Mouse (Mus musculus) limb, embryonic 12.5 days (tissue): Measurements from ENCODE around the gene Riox2. TPM values are rescaled to one million over a fixed set of nuclear protein-coding genes. Genes with fewer than 3 reads are reported as not detected.

ENCODE experiments used
- ATAC-seq: fragments of 200-750 bp; cut with Nextera tagmentation; 2 replicates; pipeline ENCODE4 v1.8.0; 2017; ENCODE audit warnings: low read depth, moderate TSS enrichment; ENCODE audit not compliant: insufficient number of reproducible peaks, insufficient read depth, low FRiP score, low TSS enrichment
- H3K27ac ChIP-seq: fragments of 300-500 bp; sonication (generic); 2 replicates; pipeline ENCODE4 v1.5.1; 2016; ENCODE audit warnings: mild to moderate bottlenecking, moderate library complexity
- H3K27me3 ChIP-seq: fragments of 300-500 bp; sonication (generic); 2 replicates; pipeline ENCODE4 v1.6.1; 2016; ENCODE audit warnings: mild to moderate bottlenecking, moderate library complexity
- H3K36me3 ChIP-seq: fragments of 300-500 bp; sonication (generic); 2 replicates; pipeline ENCODE4 v1.6.1; 2016; ENCODE audit warnings: mild to moderate bottlenecking, moderate library complexity
- H3K4me1 ChIP-seq: fragments of 300-500 bp; sonication (generic); replicated peaks from 2 replicates; pipeline ENCODE4 v1.6.1; 2016
- H3K4me2 ChIP-seq: fragments of 300-500 bp; sonication (generic); 2 replicates; pipeline ENCODE4 v1.6.1; 2016; ENCODE audit warnings: mild to moderate bottlenecking, moderate library complexity
- H3K4me3 ChIP-seq: fragments of 300-500 bp; sonication (generic); replicated peaks from 2 replicates; pipeline ENCODE4 v1.5.1; 2016; ENCODE audit warnings: mild to moderate bottlenecking
- H3K9ac ChIP-seq: fragments of 300-500 bp; sonication (generic); replicated peaks from 2 replicates; pipeline ENCODE4 v1.6.1; 2016; ENCODE audit warnings: mild to moderate bottlenecking, moderate library complexity
- H3K9me3 ChIP-seq: fragments of 300-500 bp; sonication (generic); 2 replicates; pipeline ENCODE4 v1.6.1; 2016; ENCODE audit warnings: mild to moderate bottlenecking, moderate library complexity
- WGBS: fragments of 180-500 bp; shearing (Covaris S2); methylation state at CpG from one replicate; pipeline ENCODE4 v1.1.7; 2016; 5-methylcytosine and 5-hydroxymethylcytosine counted together
- polyA plus RNA-seq: library from polyadenylated mRNA; unstranded; fragments of >200 nt; fragmentation: Nextera tagmentation; extraction: Ambion mirVana; gene quantifications from 2 replicates; pipeline ENCODE4 v1.2.1, GENCODE M21; 2016

Riox2 gene
- polyA plus RNA-seq, 1 experiment from 2014 or later, result 29.8 TPM

- Histone ChIP-seq H3K27ac (no peak overlapping the region), H3K27me3 (no peaks in the 10 kb centered on the region), H3K4me1 (peaks cover 10% of the 10 kb centered on the region), H3K4me2 (peak overlapping the region; percentile 15), H3K36me3 (peaks cover 8% of the 10 kb centered on the region; the same call in 1 of the 2 replicates), H3K9ac (no peak overlapping the region), H3K9me3 (no peaks in the 10 kb centered on the region), H3K4me3 (no peak overlapping the region)
- ATAC-seq, result peak; percentile 81
- WGBS, result 28% methylated on average over 15 of the region's 15 CpGs
These were observed 46.1 kb downstream of the Riox2 start for GRCm38 (mm10) chr16:59517447-59518219.

DNA sequence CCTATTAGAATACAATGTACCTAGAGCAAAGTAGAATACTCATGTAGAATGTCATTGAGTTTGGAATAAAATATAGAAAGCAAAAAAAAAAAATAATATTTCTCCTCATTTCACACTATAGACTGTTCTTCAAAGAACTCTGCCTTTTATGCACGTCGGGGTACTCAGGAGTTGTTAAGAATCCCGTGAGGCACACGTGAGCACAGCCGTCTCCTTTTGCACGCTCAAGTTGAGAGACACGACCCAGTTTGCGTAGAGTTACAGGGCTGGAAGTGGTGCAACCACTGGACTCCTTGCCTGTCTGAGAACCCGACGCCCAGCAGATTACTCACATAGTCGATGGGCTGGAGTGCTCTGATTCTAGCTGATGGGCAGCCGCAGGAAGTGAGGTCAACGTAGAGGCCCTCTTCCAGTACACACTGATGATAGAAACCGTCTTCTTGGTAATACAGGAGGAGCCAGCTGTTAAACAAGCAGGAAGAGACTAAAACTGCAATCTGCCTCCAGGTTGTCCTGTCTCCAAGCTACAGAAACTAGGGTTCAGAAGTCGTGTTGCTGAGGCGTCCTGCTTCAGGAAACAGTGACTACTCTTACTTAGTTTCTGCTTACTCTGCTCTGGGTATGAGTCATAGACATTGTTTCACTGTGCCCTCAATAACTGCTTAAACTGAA, 50.3 kb downstream of the Riox2 start:
- peaks cover 10% of the 10 kb centered on the region for H3K4me1 ChIP-seq
- H3K4me3 ChIP-seq, result no peak overlapping the region
- WGBS, result 87% methylated on average over 16 of the region's 16 CpGs
- H3K27me3 ChIP-seq, result no peaks in the 10 kb centered on the region
- no peak overlapping the region for H3K27ac ChIP-seq
- no peaks in the 10 kb centered on the region for H3K9me3 ChIP-seq
- H3K9ac ChIP-seq, result no peak overlapping the region
- H3K4me2 ChIP-seq, result no peak overlapping the region
- H3K36me3 ChIP-seq, result peaks cover 4% of the 10 kb centered on the region; the same call in 1 of the 2 replicates
- ATAC-seq, result no peak

GRCm38 (mm10) chr16:59526939-59527338, 55.4 kb downstream of the Riox2 start:
- Histone ChIP-seq H3K27me3 (no peaks in the 10 kb centered on the region), H3K27ac (no peak overlapping the region), H3K9me3 (peaks cover 7% of the 10 kb centered on the region; the same call in 1 of the 2 replicates), H3K4me1 (no peaks in the 10 kb centered on the region), H3K9ac (no peak overlapping the region), H3K4me2 (no peak overlapping the region), H3K4me3 (no peak overlapping the region), H3K36me3 (peaks cover 13% of the 10 kb centered on the region)
- no peak for ATAC-seq
- WGBS, result 60% methylated on average over 6 of the region's 6 CpGs

DNA sequence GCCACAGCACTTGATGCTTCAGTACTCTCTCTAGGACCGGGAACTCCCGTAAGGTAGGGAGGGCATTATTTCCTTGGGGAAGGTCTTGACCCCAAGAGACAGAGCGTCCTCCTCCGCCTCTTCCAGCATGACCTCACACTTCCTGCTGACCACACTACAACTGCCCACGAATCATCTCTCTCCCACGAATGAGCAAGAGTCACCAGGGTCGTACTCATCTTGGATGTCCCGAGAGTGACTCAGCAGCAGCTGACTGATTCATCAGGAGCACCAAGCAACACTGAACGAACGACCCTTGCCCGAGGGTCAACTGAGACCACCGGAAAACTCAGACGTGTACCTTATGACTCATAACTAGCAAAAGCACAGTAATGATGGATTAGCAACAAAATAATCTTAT, 58.0 kb downstream of the Riox2 start:
- Histone ChIP-seq H3K9ac (no peak overlapping the region), H3K27ac (no peak overlapping the region), H3K4me2 (no peak overlapping the region), H3K4me3 (no peak overlapping the region), H3K27me3 (no peaks in the 10 kb centered on the region), H3K4me1 (no peaks in the 10 kb centered on the region), H3K9me3 (peaks cover 7% of the 10 kb centered on the region; the same call in 1 of the 2 replicates), H3K36me3 (peaks cover 19% of the 10 kb centered on the region)
- WGBS, result 92% methylated on average over 13 of the region's 13 CpGs
- no peak for ATAC-seq

GRCm38 (mm10) chr16:59531243-59531642, 59.7 kb downstream of the Riox2 start:
- Histone ChIP-seq H3K9ac (no peak overlapping the region), H3K9me3 (peaks cover 7% of the 10 kb centered on the region; the same call in 1 of the 2 replicates), H3K27ac (no peak overlapping the region), H3K4me3 (no peak overlapping the region), H3K27me3 (no peaks in the 10 kb centered on the region), H3K4me2 (no peak overlapping the region), H3K4me1 (no peaks in the 10 kb centered on the region), H3K36me3 (peaks cover 25% of the 10 kb centered on the region)
- ATAC-seq, result no peak
- 55% methylated on average over 5 of the region's 5 CpGs for WGBS

DNA sequence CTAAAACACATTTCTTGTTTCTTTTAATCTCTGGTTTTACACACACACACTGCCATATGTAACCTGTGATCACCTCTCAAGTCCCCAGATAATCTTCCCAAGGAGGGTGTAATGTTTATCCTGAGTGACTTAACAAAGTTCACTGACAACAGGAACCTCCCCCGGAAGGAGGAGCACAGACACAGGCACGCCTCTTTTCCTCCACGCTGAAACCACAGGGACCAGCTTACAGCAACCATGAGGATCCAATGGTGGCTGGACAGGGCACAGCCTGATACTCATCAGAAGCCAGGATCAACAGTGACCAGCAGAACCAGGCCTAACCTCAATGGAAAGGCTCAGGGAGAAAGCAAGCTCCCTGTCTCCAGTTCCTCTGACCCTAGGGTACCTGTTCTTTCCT, 61.0 kb downstream of the Riox2 start:
- peaks cover 28% of the 10 kb centered on the region for H3K36me3 ChIP-seq
- H3K4me3 ChIP-seq, result no peak overlapping the region
- H3K9ac ChIP-seq, result no peak overlapping the region
- H3K27ac ChIP-seq, result no peak overlapping the region
- 50% methylated on average over 3 of the region's 3 CpGs for WGBS
- ATAC-seq, result no peak
- no peak overlapping the region for H3K4me2 ChIP-seq
- H3K9me3 ChIP-seq, result peaks cover 7% of the 10 kb centered on the region; the same call in 1 of the 2 replicates
- no peaks in the 10 kb centered on the region for H3K4me1 ChIP-seq
- H3K27me3 ChIP-seq, result no peaks in the 10 kb centered on the region

- Histone ChIP-seq H3K4me3 (no peak overlapping the region), H3K9me3 (peaks cover 7% of the 10 kb centered on the region; the same call in 1 of the 2 replicates), H3K36me3 (peaks cover 27% of the 10 kb centered on the region), H3K4me2 (no peak overlapping the region), H3K4me1 (no peaks in the 10 kb centered on the region), H3K9ac (no peak overlapping the region), H3K27me3 (no peaks in the 10 kb centered on the region), H3K27ac (no peak overlapping the region)
- WGBS, result 79% methylated on average over 11 of the region's 11 CpGs
- 0 out of 2 replicates have a peak, but pooled peaks have one; percentile 7 for ATAC-seq
These were observed 62.8 kb downstream of the Riox2 start for GRCm38 (mm10) chr16:59534349-59534748.

DNA sequence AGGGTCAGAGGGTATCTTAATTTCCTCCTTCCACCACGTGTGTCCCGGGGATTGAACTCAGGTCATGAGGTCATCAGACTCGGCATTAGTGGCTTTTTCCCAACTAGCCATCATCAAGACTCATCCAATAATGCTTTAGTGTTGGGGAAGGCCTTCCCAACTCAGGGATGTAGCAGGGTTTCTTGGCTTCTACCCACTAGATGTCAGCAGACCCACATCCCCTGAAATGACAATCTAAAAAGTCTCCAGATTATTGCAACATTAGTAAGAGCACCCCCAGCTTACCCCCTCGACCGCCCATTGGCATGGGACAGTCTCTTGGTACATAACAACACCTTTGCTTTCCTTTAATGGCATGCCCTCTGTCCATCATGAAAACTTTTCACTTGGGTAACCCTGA, 64.1 kb downstream of the Riox2 start:
- Histone ChIP-seq H3K4me1 (no peaks in the 10 kb centered on the region), H3K9me3 (no peaks in the 10 kb centered on the region), H3K36me3 (peaks cover 17% of the 10 kb centered on the region; the same call in 1 of the 2 replicates), H3K9ac (no peak overlapping the region), H3K27ac (no peak overlapping the region), H3K4me2 (no peak overlapping the region), H3K4me3 (no peak overlapping the region), H3K27me3 (no peaks in the 10 kb centered on the region)
- no peak for ATAC-seq
- 81% methylated on average over 5 of the region's 5 CpGs for WGBS

DNA sequence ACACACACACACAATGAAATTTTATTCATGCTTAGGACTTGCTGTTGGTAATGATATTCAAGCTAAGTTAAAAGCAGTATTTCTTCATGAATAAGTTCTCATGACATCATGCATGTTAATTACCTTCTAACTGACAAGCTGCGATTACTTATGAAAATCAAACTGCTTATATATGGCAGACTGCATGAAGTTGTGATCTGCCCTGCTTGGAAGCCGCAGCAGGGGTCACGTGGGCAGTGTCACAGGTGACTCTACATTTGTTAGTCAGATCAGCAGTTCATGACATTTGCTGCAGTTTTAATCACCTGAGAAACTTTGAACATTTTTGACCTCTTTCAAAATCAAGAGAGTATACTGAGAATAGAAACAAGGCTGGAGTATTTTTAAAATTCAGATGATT, 69.4 kb downstream of the Riox2 start:
- no peak overlapping the region for H3K27ac ChIP-seq
- H3K4me1 ChIP-seq, result peaks cover 7% of the 10 kb centered on the region; the same call in 1 of the 2 replicates
- 81% methylated on average over 3 of the region's 3 CpGs for WGBS
- ATAC-seq, result no peak
- peaks cover 6% of the 10 kb centered on the region; the same call in 1 of the 2 replicates for H3K36me3 ChIP-seq
- no peaks in the 10 kb centered on the region for H3K27me3 ChIP-seq
- no peak overlapping the region for H3K9ac ChIP-seq
- no peak overlapping the region for H3K4me3 ChIP-seq
- no peaks in the 10 kb centered on the region for H3K9me3 ChIP-seq
- no peak overlapping the region for H3K4me2 ChIP-seq

DNA sequence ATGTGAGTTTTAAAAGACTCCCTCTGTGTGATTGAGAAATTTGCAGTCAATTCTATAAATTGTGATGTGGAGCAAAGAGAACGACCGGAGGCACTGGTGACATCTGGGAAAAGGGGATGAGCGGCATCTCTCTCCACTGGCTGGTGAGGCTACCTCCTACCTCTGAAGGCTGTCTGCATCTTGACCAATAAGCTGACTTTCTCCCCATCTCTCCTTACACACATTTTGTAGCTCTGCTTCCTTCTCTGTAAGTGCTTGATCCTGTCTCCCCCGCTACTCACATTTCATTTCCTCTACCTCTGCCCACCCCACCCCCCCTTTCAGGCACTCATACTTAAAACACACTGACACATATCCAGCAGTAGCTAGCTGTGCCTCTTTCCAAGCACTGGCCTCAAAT, 69.8 kb downstream of the Riox2 start:
- no peak overlapping the region for H3K27ac ChIP-seq
- no peaks in the 10 kb centered on the region for H3K27me3 ChIP-seq
- no peak for ATAC-seq
- no peak overlapping the region for H3K4me3 ChIP-seq
- peaks cover 7% of the 10 kb centered on the region; the same call in 1 of the 2 replicates for H3K4me1 ChIP-seq
- WGBS, result 57% methylated on average over 4 of the region's 4 CpGs
- peaks cover 2% of the 10 kb centered on the region; the same call in 1 of the 2 replicates for H3K36me3 ChIP-seq
- H3K9ac ChIP-seq, result no peak overlapping the region
- H3K9me3 ChIP-seq, result no peaks in the 10 kb centered on the region
- H3K4me2 ChIP-seq, result no peak overlapping the region
